Mouse (Mus musculus) limb, embryonic 14.5 days (tissue): ENCODE measurements at regions not wholly inside any gene's neighbourhood (a gene's known extent, or its start where the extent isn't known, plus 50 kb on each side); places are given as distances from the start of the nearest gene placed in this dataset.

Source experiments
- ATAC-seq: fragments of 200-750 bp; cut with Nextera tagmentation; 2 replicates; pipeline ENCODE4 v1.8.0; 2017; ENCODE audit warnings: low read depth, moderate number of reproducible peaks, moderate TSS enrichment; ENCODE audit not compliant: low FRiP score
- DNase-seq: peaks from one replicate; pipeline ENCODE4 v3.0.0-alpha.2; 2015; ENCODE audit warnings: low spot score
- H3K27ac ChIP-seq: fragments of 300-500 bp; sonication (generic); replicated peaks from 2 replicates; pipeline ENCODE4 v1.5.1; 2014; ENCODE audit warnings: low read depth, mild to moderate bottlenecking, low read length, moderate library complexity, mixed read lengths
- H3K27me3 ChIP-seq: fragments of 300-500 bp; sonication (generic); 2 replicates; pipeline ENCODE4 v1.6.1; 2014; ENCODE audit warnings: low read length, mixed read lengths; ENCODE audit not compliant: control insufficient read depth, insufficient read depth
- H3K36me3 ChIP-seq: fragments of 300-500 bp; sonication (generic); 2 replicates; pipeline ENCODE4 v1.6.1; 2014; ENCODE audit warnings: mild to moderate bottlenecking, low read length, moderate library complexity, mixed read lengths; ENCODE audit not compliant: control insufficient read depth, insufficient read depth
- H3K4me1 ChIP-seq: fragments of 300-500 bp; sonication (generic); 2 replicates; pipeline ENCODE4 v1.6.1; 2014; ENCODE audit warnings: antibody characterized with exemption, low read length, mixed read lengths; ENCODE audit not compliant: control insufficient read depth, insufficient read depth
- H3K4me2 ChIP-seq: fragments of 300-500 bp; sonication (generic); replicated peaks from 2 replicates; pipeline ENCODE4 v1.6.1; 2014; ENCODE audit warnings: low read depth, mild to moderate bottlenecking, low read length, moderate library complexity; ENCODE audit not compliant: severe bottlenecking
- H3K4me3 ChIP-seq: fragments of 300-500 bp; sonication (generic); replicated peaks from 2 replicates; pipeline ENCODE4 v1.5.1; 2014; ENCODE audit warnings: low read length
- H3K9ac ChIP-seq: fragments of 300-500 bp; sonication (generic); 2 replicates; pipeline ENCODE4 v1.6.1; 2014; ENCODE audit warnings: mild to moderate bottlenecking, low read depth, low read length, moderate library complexity; ENCODE audit not compliant: severe bottlenecking
- H3K9me3 ChIP-seq: fragments of 300-500 bp; sonication (generic); 2 replicates; pipeline ENCODE4 v1.6.1; 2016; ENCODE audit warnings: low read length; ENCODE audit not compliant: control insufficient read depth
- POLR2A ChIP-seq: fragments of 200-500 bp; IDR thresholded peaks from 2 replicates; pipeline ENCODE4 v1.8.0; 2012; ENCODE audit warnings: inconsistent platforms, mild to moderate bottlenecking, moderate library complexity, borderline replicate concordance; ENCODE audit not compliant: insufficient read depth, insufficient read length; ENCODE audit errors: extremely low read depth
- WGBS: fragments of 180-500 bp; shearing (Covaris S2); extraction: QIAGEN DNeasy Blood & Tissue Kit; methylation state at CpG from one replicate; pipeline ENCODE4 v1.1.7; 2014; 5-methylcytosine and 5-hydroxymethylcytosine counted together

GRCm38 (mm10) chr10:95054869-95055268 is 110.2 kb upstream of the Plxnc1 start:
- H3K27me3 ChIP-seq, result no peaks in the 10 kb centered on the region
- no peak overlapping the region for H3K4me3 ChIP-seq
- TF ChIP-seq POLR2A, result no peak
- 89% methylated on average over 3 of the region's 3 CpGs for WGBS
- no peak overlapping the region for H3K9ac ChIP-seq
- H3K36me3 ChIP-seq, result no peaks in the 10 kb centered on the region
- H3K4me2 ChIP-seq, result no peak overlapping the region
- peaks cover 3% of the 10 kb centered on the region; the same call in 1 of the 2 replicates for H3K4me1 ChIP-seq
- no peaks in the 10 kb centered on the region for H3K9me3 ChIP-seq
- DNase-seq (no peak), ATAC-seq (no peak)
- H3K27ac ChIP-seq, result no peak overlapping the region

- no peak overlapping the region for H3K9ac ChIP-seq
- no peaks in the 10 kb centered on the region for H3K27me3 ChIP-seq
- no peak overlapping the region for H3K4me2 ChIP-seq
- no peak for DNase-seq
- ATAC-seq, result no peak
- whole genome bisulfite sequencing, result 60% methylated on average over 5 of the region's 5 CpGs
- no peaks in the 10 kb centered on the region for H3K36me3 ChIP-seq
- H3K4me3 ChIP-seq, result no peak overlapping the region
- peaks cover 14% of the 10 kb centered on the region for H3K4me1 ChIP-seq
- TF ChIP-seq POLR2A, result no peak
- H3K27ac ChIP-seq, result no peak overlapping the region
- no peaks in the 10 kb centered on the region for H3K9me3 ChIP-seq
These were observed 104.2 kb upstream of the Plxnc1 start for GRCm38 (mm10) chr10:95048790-95049189.

- H3K27me3 ChIP-seq, result no peaks in the 10 kb centered on the region
- no peak overlapping the region for H3K9ac ChIP-seq
- H3K4me2 ChIP-seq, result no peak overlapping the region
- H3K4me1 ChIP-seq, result peaks cover 14% of the 10 kb centered on the region
- no peak for ATAC-seq
- H3K36me3 ChIP-seq, result no peaks in the 10 kb centered on the region
- 9% methylated on average over 7 of the region's 7 CpGs for WGBS
- no peak for TF ChIP-seq POLR2A
- H3K27ac ChIP-seq, result no peak overlapping the region
- DNase-seq, result no peak
- H3K9me3 ChIP-seq, result no peaks in the 10 kb centered on the region
- H3K4me3 ChIP-seq, result no peak overlapping the region
These were observed 99.3 kb upstream of the Plxnc1 start for GRCm38 (mm10) chr10:95043978-95044377.

GRCm38 (mm10) chr10:95040258-95040895 is 95.7 kb upstream of the Plxnc1 start:
- 39% methylated on average over 6 of the region's 6 CpGs for WGBS
- no peaks in the 10 kb centered on the region for H3K27me3 ChIP-seq
- no peak for TF ChIP-seq POLR2A
- H3K36me3 ChIP-seq, result no peaks in the 10 kb centered on the region
- no peak overlapping the region for H3K4me2 ChIP-seq
- H3K27ac ChIP-seq, result no peak overlapping the region
- H3K9ac ChIP-seq, result no peak overlapping the region
- peaks cover 10% of the 10 kb centered on the region for H3K4me1 ChIP-seq
- H3K4me3 ChIP-seq, result no peak overlapping the region
- no peaks in the 10 kb centered on the region for H3K9me3 ChIP-seq
- DNase-seq (no peak), ATAC-seq (no peak)

- Histone ChIP-seq H3K27me3 (no peaks in the 10 kb centered on the region), H3K9me3 (no peaks in the 10 kb centered on the region), H3K36me3 (no peaks in the 10 kb centered on the region), H3K27ac (no peak overlapping the region), H3K4me2 (no peak overlapping the region), H3K4me1 (no peaks in the 10 kb centered on the region), H3K9ac (no peak overlapping the region), H3K4me3 (no peak overlapping the region)
- WGBS, result 73% methylated on average over 4 of the region's 4 CpGs
- ATAC-seq (no peak), DNase-seq (no peak)
- TF ChIP-seq POLR2A, result no peak
These were observed 91.5 kb upstream of the Plxnc1 start for GRCm38 (mm10) chr10:95036043-95036697.

- H3K4me1 ChIP-seq, result no peaks in the 10 kb centered on the region
- no peak overlapping the region for H3K4me3 ChIP-seq
- no peaks in the 10 kb centered on the region for H3K36me3 ChIP-seq
- no peak overlapping the region for H3K27ac ChIP-seq
- no peaks in the 10 kb centered on the region for H3K27me3 ChIP-seq
- no peak for TF ChIP-seq POLR2A
- ATAC-seq, result no peak
- no peak overlapping the region for H3K4me2 ChIP-seq
- H3K9me3 ChIP-seq, result no peaks in the 10 kb centered on the region
- peak; percentile 58 for DNase-seq
- WGBS, result 78% methylated on average over 3 of the region's 3 CpGs
- H3K9ac ChIP-seq, result no peak overlapping the region
These were observed 90.7 kb upstream of the Plxnc1 start for GRCm38 (mm10) chr10:95035371-95035770.
